Mouse (Mus musculus): ENCODE results near the gene Nfkb2. TPM values are rescaled to one million over a fixed set of nuclear protein-coding genes. Genes with fewer than 3 reads are reported as not detected.

Gene Nfkb2
- total and polyA plus RNA-seq, 3 experiments, result 27.2 to 43.0 TPM; not detected in 1

GRCm38 (mm10) chr19:46308706-46309435, 4.8 kb downstream of the Nfkb2 start:
- Histone ChIP-seq H3K79me2 (ENCODE audit: control insufficient read depth, insufficient read depth, low read length, poor library complexity) (peaks cover 3% of the 10 kb centered on the region; the same call in 1 of the 2 replicates), H3K4me1 (ENCODE audit: control insufficient read depth in 1 of 2, insufficient read depth in 2 of 2, low read length in 2 of 2) (peaks cover 3 to 6% of the 10 kb centered on the region in 2 experiments; a peak in 3 of 4 replicates), H3K9me3 (replicated peaks; ENCODE audit: insufficient read depth, low read length) (no peaks in the 10 kb centered on the region), H3K27ac (ENCODE audit: control insufficient read depth, low read depth, low read length) (no peak overlapping the region), H3K4me3 (ENCODE audit: control insufficient read depth in 1 of 2, insufficient read depth in 1 of 2, low read depth in 2 of 2, low read length in 2 of 2) (peak overlapping the region; percentile 1 to 39; a peak in 3 of 4 replicates), H3K27me3 (ENCODE audit: control insufficient read depth in 1 of 2, insufficient read depth in 2 of 2, low read length in 2 of 2) (no peaks in the 10 kb centered on the region), H3K36me3 (ENCODE audit: control insufficient read depth in 1 of 2, insufficient read depth in 2 of 2, low read length in 2 of 2) (peaks cover 0 to 4% of the 10 kb centered on the region in 2 experiments; a peak in 2 of 4 replicates), H3K9ac (ENCODE audit: control insufficient read depth, low read depth, low read length, poor library complexity, severe bottlenecking) (peak overlapping the region; percentile 48)
- DNase-seq (ENCODE audit: low read depth, low spot score), result peak; percentile 91
- TF ChIP-seq KAT2A (conservative IDR thresholded peaks at IDR 0.05; ENCODE audit: low read depth, low read length) (no peak), NRF1 (IDR thresholded peaks at IDR 0.05; ENCODE audit: insufficient read depth, low read depth, low read length, poor library complexity, severe bottlenecking) (peak; percentile 54; the same call in 1 of the 2 replicates), CTCF (IDR thresholded peaks at IDR 0.05 in 2 of 3, conservative IDR thresholded peaks at IDR 0.05 in 1 of 3; ENCODE audit: control insufficient read depth in 1 of 3, insufficient read depth in 1 of 3, low read depth in 2 of 3, low read length in 3 of 3, poor library complexity in 1 of 3, severe bottlenecking in 1 of 3) (peak; percentile 90 to 98 (median 94)), ELF1 (IDR thresholded peaks at IDR 0.05; ENCODE audit: low read depth, low read length) (no peak), MAX (IDR thresholded peaks at IDR 0.05; ENCODE audit: low read length) (peak; percentile 81), ZNF384 (IDR thresholded peaks at IDR 0.05; ENCODE audit: low read depth, low read length) (no peak), SIN3A (IDR thresholded peaks at IDR 0.05; ENCODE audit: low read length) (peak; percentile 75; the same call in 1 of the 2 replicates), HCFC1 (IDR thresholded peaks at IDR 0.05; ENCODE audit: low read depth, low read length) (peak; percentile 48; the same call in 1 of the 2 replicates), USF2 (IDR thresholded peaks at IDR 0.05; ENCODE audit: borderline replicate concordance in 1 of 2, insufficient read depth in 1 of 2, low read depth in 1 of 2, low read length in 2 of 2) (no peak), POLR2A (IDR thresholded peaks at IDR 0.05; ENCODE audit: control insufficient read depth in 1 of 2, insufficient read depth in 1 of 2, low read depth in 1 of 2, low read length in 2 of 2, poor library complexity in 1 of 2) (no peak), MYC (IDR thresholded peaks at IDR 0.05; ENCODE audit: low read depth, low read length) (peak; percentile 87), GATA1 (IDR thresholded peaks at IDR 0.05; ENCODE audit: low read depth, low read length) (no peak), E2F4 (IDR thresholded peaks at IDR 0.05; ENCODE audit: borderline replicate concordance, low read depth, low read length) (no peak), UBTF (IDR thresholded peaks at IDR 0.05; ENCODE audit: borderline replicate concordance, insufficient read depth, low read depth, low read length) (0 out of 2 replicates have a peak, but pooled peaks have one; percentile 54), RAD21 (IDR thresholded peaks at IDR 0.05; ENCODE audit: low read depth, low read length) (peak; percentile 63), MXI1 (IDR thresholded peaks at IDR 0.05; ENCODE audit: low read depth, low read length) (peak; percentile 91), TAL1 (IDR thresholded peaks at IDR 0.05; ENCODE audit: low read length) (no peak), POLR2AphosphoS2 (IDR thresholded peaks at IDR 0.05; ENCODE audit: low read length) (no peak), TCF12 (IDR thresholded peaks at IDR 0.05; ENCODE audit: low read depth, low read length) (no peak), BHLHE40 (IDR thresholded peaks at IDR 0.05; ENCODE audit: borderline replicate concordance, low read depth, low read length) (0 out of 2 replicates have a peak, but pooled peaks have one; percentile 21), NELFE (IDR thresholded peaks at IDR 0.05; ENCODE audit: low read depth, low read length) (peak; percentile 23; the same call in 1 of the 2 replicates), TBP (IDR thresholded peaks at IDR 0.05; ENCODE audit: low read depth, low read length) (no peak), ZC3H11A (IDR thresholded peaks at IDR 0.05; ENCODE audit: low read depth, low read length) (peak; percentile 48; the same call in 1 of the 2 replicates), SMC3 (IDR thresholded peaks at IDR 0.05; ENCODE audit: low read depth, low read length) (peak; percentile 83), JUND (IDR thresholded peaks at IDR 0.05; ENCODE audit: low read depth, low read length) (no peak)

All from MEL (cell line).